Mouse (Mus musculus) naive thymus-derived CD4-positive, alpha-beta T cell, adult 2 months (primary cell): ENCODE measurements at regions not wholly inside any gene's neighbourhood (a gene's known extent, or its start where the extent isn't known, plus 50 kb on each side); places are given as distances from the start of the nearest gene placed in this dataset.
A peak's percentile ranks its signal among the peaks of the same experiment; 100 is the strongest.

Source experiments
- DNase-seq: peaks from one replicate; pipeline ENCODE4 v3.0.0-alpha.2; 2011; ENCODE audit warnings: low read depth

- DNase-seq: no peak
Measured at GRCm38 (mm10) chr2:101368278-101368677, 256.2 kb upstream of the Rag2 start.

GRCm38 (mm10) chr2:101370991-101371736, 253.4 kb upstream of the Rag2 start:
- DNase-seq: no peak

- DNase-seq: no peak
Measured at GRCm38 (mm10) chr2:101371834-101372493, 252.6 kb upstream of the Rag2 start.

- DNase-seq: no peak
Measured at GRCm38 (mm10) chr2:101380595-101380994, 243.9 kb upstream of the Rag2 start.

GRCm38 (mm10) chr2:101415002-101415401, 209.5 kb upstream of the Rag2 start:
- DNase-seq: no peak

- no peak for DNase-seq
Measured at GRCm38 (mm10) chr2:101416702-101417101, 207.8 kb upstream of the Rag2 start.

- DNase-seq: no peak
Measured at GRCm38 (mm10) chr2:101433141-101433895, 191.2 kb upstream of the Rag2 start.

- no peak for DNase-seq
Measured at GRCm38 (mm10) chr2:101440231-101440630, 184.3 kb upstream of the Rag2 start.

GRCm38 (mm10) chr2:101441081-101441630, 183.4 kb upstream of the Rag2 start:
- no peak for DNase-seq

- no peak for DNase-seq
Measured at GRCm38 (mm10) chr2:101455591-101455990, 168.9 kb upstream of the Rag2 start.

GRCm38 (mm10) chr2:101458959-101459358, 165.6 kb upstream of the Rag2 start:
- no peak for DNase-seq

GRCm38 (mm10) chr2:101462450-101462849, 162.1 kb upstream of the Rag2 start:
- no peak for DNase-seq

- DNase-seq: no peak
Measured at GRCm38 (mm10) chr2:101464291-101465140, 160.0 kb upstream of the Rag2 start.

- DNase-seq: no peak
Measured at GRCm38 (mm10) chr2:101470569-101471100, 153.9 kb upstream of the Rag2 start.

GRCm38 (mm10) chr2:101472449-101473115, 151.9 kb upstream of the Rag2 start:
- peak; percentile 89 for DNase-seq

GRCm38 (mm10) chr2:101473116-101473485, 151.4 kb upstream of the Rag2 start:
- no peak for DNase-seq

GRCm38 (mm10) chr2:101476862-101477261, 147.7 kb upstream of the Rag2 start:
- no peak for DNase-seq

GRCm38 (mm10) chr2:101490207-101490606, 134.3 kb upstream of the Rag2 start:
- no peak for DNase-seq

GRCm38 (mm10) chr2:101491762-101492161, 132.8 kb upstream of the Rag2 start:
- no peak for DNase-seq

GRCm38 (mm10) chr2:101508116-101508515, 116.4 kb upstream of the Rag2 start:
- DNase-seq: no peak
